Mouse (Mus musculus) frontal cortex, postnatal 36 days (tissue): ENCODE measurements around the gene Fgl2.
"Not testable (repeated sequence)": the region's sequence is repeated elsewhere in the genome, so short reads cannot be mapped to it uniquely, and the experiment has no call there.

Experiments
- DNase-seq, 2 experiments: peaks; one replicate each; pipeline ENCODE4 v3.0.0; 2022; ENCODE audit warnings: low spot score in 2 of 2

Gene Fgl2

GRCm38 (mm10) chr5:21372493-21373179 lies at the start of gene Fgl2:
TSS of gene Fgl2 (plus strand) at chr5:21372642.
- peak; percentile 20 to 23 for DNase-seq

DNA sequence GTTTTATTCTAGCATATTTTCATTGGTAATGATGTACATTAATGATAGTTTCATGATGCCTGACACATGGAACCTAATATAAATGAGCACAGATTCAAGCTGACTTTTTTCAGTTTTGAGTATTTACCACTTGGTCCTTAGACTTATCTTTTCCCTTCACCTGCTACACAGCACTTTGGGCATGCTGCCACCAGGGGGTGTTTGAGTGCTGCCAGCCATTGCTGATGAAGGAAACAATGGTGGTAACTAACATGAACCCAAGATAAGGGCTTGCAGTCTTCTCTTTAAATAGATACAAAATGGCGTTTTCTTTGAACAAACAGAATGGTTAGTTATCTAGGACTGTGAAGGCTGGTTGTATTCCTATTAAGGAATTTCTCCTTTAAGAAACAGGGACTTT lies 45.9 kb upstream of the Fgl2 start:
- peak in 1 of 2 experiments; percentile 43 for DNase-seq

- no peak for DNase-seq
Observed at GRCm38 (mm10) chr5:21328560-21328959, 43.9 kb upstream of the Fgl2 start.

DNA sequence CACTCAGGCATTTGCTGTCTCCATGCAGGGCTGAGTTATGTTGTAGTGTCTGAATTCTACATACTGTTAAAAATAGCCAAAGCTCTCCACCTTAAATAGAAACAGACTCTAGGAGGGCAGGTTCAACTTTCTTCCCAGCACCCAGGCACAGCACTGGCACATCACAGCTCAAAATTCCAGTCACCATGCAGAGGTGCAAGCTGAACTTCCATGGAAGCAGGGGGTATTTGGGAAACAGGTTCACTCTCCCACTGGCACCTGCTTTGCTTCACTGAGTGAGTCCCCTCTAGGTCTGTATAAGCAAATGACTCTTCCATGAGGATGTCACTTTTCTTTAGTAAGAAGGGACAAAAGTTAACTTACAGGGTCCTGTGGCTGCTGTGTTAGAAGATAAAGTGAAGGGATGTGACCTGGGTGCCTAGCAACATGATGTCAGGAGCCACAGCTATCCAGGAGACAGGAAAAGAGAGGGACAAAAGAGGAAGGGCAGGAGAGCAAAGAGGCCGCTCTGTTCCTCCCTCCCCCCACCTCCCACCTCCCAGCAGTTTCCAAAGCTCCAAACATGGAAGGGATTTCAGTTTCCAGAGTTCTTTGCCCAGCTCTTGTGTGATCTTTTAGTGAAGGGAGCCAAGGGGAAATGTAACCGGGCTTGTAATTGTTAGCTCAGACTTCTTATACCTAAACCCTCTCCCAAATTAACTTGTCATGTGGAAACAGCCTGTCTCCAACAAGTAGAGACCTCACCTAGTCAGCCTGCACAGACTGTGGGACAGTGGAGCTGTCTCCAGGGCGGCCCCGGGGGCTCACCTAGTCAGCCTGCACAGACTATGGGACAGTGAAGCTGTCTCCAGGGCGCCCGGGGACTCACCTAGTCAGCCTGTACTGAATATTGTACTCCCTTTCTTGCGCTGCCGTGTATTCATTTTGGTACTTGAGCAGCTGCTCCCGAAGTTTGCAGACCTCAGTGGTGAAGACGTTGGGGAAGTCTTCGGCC lies 42.5 kb upstream of the Fgl2 start:
- DNase-seq: peak in 1 of 2 experiments; percentile 30

- DNase-seq: no peak
Observed at GRCm38 (mm10) chr5:21331656-21332055, 40.8 kb upstream of the Fgl2 start.

- DNase-seq: no peak
Observed at GRCm38 (mm10) chr5:21332119-21332518, 40.3 kb upstream of the Fgl2 start.

DNA sequence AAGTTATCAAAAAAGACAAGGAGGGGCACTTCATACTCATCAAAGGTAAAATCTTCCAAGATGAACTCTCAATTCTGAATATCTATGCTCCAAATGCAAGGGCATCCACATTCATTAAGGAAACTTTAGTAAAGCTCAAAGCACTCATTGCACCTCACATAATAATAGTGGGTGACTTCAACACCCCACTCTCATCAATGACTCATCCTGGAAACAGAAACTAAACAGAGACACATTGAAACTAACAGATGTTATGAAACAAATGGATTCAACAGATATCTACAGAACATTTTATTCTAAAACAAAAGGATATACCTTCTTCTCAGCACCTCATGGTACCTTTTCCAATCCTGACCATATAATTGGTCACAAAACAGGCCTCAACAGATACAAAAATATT lies 30.2 kb upstream of the Fgl2 start:
- not testable (repeated sequence) for DNase-seq

GRCm38 (mm10) chr5:21348366-21348765 lies 24.1 kb upstream of the Fgl2 start:
- DNase-seq: no peak

DNA sequence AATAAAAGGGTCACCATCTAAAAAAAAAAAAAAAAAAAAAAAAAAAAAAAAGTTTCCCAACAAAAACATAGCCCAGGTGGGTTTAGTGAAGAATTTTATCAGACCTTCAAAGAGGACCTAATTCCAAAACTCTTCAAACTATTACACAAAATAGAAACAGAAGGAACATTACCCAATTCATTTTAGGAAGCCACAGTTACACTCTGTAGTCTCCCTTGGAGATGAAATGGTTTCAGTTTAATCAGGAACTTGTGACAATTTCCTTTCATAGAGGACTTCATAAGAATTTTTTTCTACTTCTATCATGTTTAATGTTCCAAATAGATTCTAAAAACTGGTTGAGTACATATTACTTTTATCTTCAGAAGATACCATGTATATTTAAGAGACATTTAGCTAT lies 20.8 kb upstream of the Fgl2 start:
- no peak for DNase-seq

- no peak for DNase-seq
Observed at GRCm38 (mm10) chr5:21358648-21359047, 13.8 kb upstream of the Fgl2 start.

DNA sequence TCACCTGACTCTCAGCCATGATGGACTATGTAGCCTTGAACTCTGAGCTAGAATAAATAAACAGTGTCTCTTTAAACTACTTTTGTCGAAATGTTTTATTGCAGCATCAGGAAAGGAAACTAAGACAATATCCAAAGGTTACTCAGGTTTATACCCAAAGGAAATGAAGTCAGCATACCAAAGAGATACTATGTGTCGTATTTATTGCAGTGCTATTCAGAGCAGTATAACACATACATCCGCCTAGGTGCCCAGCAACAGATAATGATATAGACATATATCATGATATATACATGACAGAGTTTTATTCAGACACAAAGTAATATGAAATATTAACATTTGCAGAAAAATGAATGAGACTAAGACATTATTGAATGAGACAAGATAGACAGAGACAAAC lies 9.1 kb upstream of the Fgl2 start:
- no peak for DNase-seq

DNA sequence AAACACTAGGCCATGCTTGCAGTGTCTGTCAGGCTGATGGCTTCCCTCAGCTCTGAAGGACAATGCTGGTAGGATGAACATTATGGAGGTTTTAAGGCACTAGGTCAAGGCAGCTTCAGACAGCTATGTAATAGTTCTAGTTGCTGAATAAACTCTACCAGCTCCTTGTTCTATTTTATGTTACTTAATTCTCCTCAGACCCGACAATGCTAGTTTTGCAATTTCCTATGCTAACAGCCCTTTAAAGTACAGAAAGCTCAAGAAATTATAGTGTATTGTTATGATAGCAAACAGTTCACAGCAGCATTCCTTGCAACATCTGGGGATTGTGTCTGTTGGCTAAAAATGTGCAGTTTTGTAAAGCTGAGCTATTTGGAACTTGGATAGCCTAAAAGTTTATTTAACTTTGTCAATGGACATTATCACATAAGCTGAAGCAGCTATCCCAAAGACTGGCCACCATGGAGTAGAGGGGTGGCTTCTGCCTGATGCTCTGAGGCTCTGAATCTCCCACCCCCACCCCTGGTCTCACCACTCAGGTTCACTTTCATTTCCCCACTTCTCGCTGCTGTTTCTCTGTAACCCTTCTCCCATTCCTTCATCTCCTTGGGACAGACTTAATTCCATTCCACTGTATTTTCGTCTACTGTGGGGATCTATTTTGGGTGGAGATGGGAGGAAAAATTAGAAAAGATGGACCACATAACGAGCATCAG lies 5.9 kb upstream of the Fgl2 start:
- no peak for DNase-seq

- DNase-seq: no peak
Observed at GRCm38 (mm10) chr5:21367514-21367913, 4.9 kb upstream of the Fgl2 start.

DNA sequence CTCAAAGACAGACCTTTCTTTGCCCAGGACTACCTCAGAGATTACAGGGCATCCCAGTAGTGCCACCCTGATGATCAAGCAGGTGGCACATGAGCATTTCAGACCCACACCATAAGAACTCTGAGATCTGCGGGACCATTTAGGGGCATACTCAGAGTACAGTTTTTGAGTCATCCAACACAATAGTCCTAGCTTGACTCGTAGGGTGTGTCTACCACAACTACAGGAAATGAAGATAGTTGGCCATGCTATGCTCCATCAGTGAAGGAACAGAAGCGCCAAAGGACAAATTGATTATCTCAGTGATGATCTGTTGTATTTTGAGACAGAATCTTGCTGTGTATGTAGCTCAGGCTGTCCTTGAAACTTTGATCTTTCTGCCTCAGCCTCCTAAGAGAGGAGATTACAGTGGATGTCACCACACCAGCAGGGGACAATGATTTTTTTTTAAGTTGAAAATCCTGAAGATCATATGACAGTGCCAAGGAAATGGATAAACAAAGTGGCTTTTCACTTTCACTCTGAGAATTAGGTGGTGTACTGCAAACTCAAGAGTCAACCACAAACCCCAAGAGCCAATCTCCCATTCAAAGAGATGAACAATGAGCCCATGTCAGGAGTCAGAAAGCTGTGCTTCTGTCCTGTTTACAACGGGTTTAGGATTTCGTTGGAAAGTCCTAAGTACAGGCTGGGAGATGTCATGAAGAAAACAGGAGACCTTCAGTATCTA lies 2.1 kb upstream of the Fgl2 start:
- no peak for DNase-seq

DNA sequence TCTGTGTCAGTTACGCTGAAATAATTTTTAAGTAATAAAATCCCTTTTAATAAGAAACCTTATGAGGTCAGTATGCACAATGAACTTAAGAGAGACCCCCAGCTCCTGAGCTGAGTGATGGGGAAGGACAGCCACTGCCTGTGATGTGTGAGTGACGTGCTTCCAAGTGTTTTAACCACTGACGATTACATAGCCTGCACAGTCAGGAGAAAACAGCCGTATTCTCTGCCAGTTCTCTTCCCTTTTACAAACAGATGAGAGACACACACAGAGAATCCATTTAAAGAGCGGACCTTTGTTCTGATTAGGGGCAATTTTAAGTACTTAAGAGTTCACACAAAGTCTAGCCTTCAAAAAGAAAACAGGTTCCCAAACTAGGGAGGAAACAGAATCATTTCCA lies 522 bp upstream of the Fgl2 start:
- DNase-seq: no peak

DNA sequence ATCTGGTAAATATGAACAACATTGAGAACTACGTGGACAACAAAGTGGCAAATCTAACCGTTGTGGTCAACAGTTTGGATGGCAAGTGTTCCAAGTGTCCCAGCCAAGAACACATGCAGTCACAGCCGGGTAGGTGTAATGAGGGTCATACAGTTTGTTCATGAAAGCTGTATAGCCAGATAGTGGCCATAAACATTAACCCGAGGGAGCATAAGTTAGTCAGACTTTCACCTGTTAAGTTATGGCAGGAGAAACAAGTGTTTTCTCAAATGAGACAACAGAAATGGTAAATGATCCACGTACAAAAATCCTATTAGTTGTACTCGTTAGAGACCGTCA lies 707 bp downstream of the Fgl2 start:
- no peak for DNase-seq

- no peak for DNase-seq
Observed at GRCm38 (mm10) chr5:21376935-21377334, 4.5 kb downstream of the Fgl2 start.

GRCm38 (mm10) chr5:21378397-21378796 lies 6.0 kb downstream of the Fgl2 start:
- no peak for DNase-seq

GRCm38 (mm10) chr5:21381986-21382385 lies 9.5 kb downstream of the Fgl2 start:
- no peak for DNase-seq

DNA sequence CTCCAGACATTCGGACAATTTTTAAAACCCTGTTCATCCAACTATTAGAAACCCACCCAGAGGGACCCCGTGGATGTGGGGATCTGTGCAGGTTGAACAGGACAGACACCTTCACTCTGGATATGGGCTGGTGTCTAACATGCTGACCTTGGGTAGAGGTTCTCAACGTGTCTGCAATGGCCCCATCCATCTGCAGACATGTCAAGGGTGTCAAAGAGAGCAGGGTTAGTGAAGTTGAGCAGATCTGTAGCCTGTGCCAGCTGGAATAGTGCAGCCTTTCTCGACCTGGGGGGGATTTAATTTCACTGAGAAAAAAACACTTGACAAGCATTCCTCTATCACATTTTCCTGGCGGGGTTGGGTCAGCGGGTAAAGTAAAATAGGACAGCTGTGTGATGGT lies 10.2 kb downstream of the Fgl2 start:
- DNase-seq: no peak

DNA sequence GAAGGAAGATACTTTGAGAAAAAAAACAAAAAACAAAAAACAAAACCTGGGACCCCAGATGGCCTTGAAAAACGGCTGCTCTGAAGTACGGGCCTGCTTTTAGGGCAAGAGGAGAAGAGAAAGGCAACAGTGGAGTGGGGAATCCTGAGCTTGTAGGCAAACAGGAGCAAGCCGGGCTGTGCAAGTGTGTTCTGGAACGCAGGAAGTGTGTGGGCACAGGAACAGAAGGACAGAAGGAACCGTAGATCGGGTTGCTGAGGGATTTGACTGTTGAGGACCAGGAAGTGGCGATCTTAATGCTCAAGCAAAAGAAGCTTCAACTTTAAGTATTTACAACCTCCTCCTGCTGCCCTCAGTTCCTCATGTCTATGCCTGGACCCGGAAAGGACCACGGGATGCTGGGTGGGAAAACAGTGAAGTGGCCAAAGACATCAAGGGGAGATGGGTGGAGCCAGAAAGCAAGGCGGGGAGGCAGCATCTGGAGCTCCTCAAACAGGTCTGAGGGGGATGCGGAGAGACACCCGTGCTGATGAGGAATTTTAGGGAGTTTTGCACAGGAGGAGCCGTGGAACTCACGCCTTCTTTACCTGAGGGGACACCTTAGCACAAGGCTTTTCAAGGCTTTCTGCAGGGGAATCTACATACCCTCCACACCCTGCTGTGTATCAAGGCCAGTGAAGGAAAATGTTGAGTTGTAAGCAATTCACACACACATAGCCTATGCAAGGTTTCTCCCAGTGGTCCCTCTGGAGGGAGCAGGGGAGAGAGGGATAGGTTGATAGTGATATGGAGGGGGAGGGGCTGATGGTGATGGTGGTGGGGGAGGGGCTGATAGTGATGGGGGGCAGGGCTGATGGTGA lies 11.2 kb downstream of the Fgl2 start:
- peak in 1 of 2 experiments; percentile 9 for DNase-seq
